Mouse (Mus musculus) C2C12 (cell line): ENCODE measurements around the gene Kcnma1. TPM values are rescaled to one million over a fixed set of nuclear protein-coding genes. Genes with fewer than 3 reads are reported as not detected.

Source experiments
- H3K27me3 ChIP-seq: one replicate; pipeline ENCODE4 v1.6.1; 2011; ENCODE audit not compliant: control insufficient read depth, insufficient read depth, insufficient read length
- H3K36me3 ChIP-seq: one replicate; pipeline ENCODE4 v1.6.1; 2011; ENCODE audit not compliant: control insufficient read depth, insufficient read depth
- H3K4me3 ChIP-seq: one replicate; pipeline ENCODE4 v1.5.1; 2011; ENCODE audit warnings: mild to moderate bottlenecking, control low read depth; ENCODE audit not compliant: poor library complexity, insufficient read depth, severe bottlenecking
- H3K79me2 ChIP-seq: one replicate; pipeline ENCODE4 v1.6.1; 2011; ENCODE audit not compliant: control insufficient read depth, insufficient read depth
- H3K79me3 ChIP-seq: one replicate; pipeline ENCODE4 v1.6.1; 2011; ENCODE audit warnings: low read depth, control low read depth
- H3ac ChIP-seq: one replicate; pipeline ENCODE3; 2011; ENCODE audit warnings: low read depth; ENCODE audit not compliant: control insufficient read depth, insufficient read length
- CEBPB ChIP-seq: IDR thresholded peaks from one replicate; pipeline ENCODE4 v1.6.1; 2011; ENCODE audit warnings: low read depth, mild to moderate bottlenecking, control low read depth, moderate library complexity
- CTCF ChIP-seq: IDR thresholded peaks from one replicate; pipeline ENCODE4 v1.5.1; 2011; ENCODE audit not compliant: control insufficient read depth, insufficient read depth, insufficient read length
- FOSL1 ChIP-seq: IDR thresholded peaks from one replicate; pipeline ENCODE4 v1.8.0; 2011; ENCODE audit warnings: mild to moderate bottlenecking, low read length; ENCODE audit not compliant: poor library complexity, insufficient read depth, severe bottlenecking
- MAX ChIP-seq: IDR thresholded peaks from one replicate; pipeline ENCODE4 v1.6.1; 2011; ENCODE audit warnings: mild to moderate bottlenecking, control low read depth
- MYOD1 ChIP-seq: IDR thresholded peaks from one replicate; pipeline ENCODE4 v1.6.1; 2011; ENCODE audit warnings: low read depth; ENCODE audit not compliant: control insufficient read depth, insufficient read length
- MYOG ChIP-seq: IDR thresholded peaks from one replicate; pipeline ENCODE4 v1.6.1; 2011; ENCODE audit not compliant: control insufficient read depth, insufficient read length; ENCODE audit errors: extremely low read depth
- USF1 ChIP-seq: IDR thresholded peaks from one replicate; pipeline ENCODE4 v1.6.1; 2011; ENCODE audit warnings: low read depth, mild to moderate bottlenecking, control low read depth, moderate library complexity
- polyA plus RNA-seq: library from polyadenylated mRNA; unstranded; fragments of >200 nt; fragmentation: generic; extraction: Trizol; gene quantifications from one replicate; pipeline ENCODE4 v1.2.1, GENCODE M21; 2012; ENCODE audit warnings: missing spikeins

Kcnma1 gene
- polyA plus RNA-seq, 1 experiment = not detected

GRCm38 (mm10) chr14:23525910-23526309 is 488.4 kb downstream of the Kcnma1 start:
- no peaks in the 10 kb centered on the region for H3K79me3 ChIP-seq
- H3K79me2 ChIP-seq = no peaks in the 10 kb centered on the region
- H3ac ChIP-seq = no peak overlapping the region
- H3K27me3 ChIP-seq = peaks cover 11% of the 10 kb centered on the region
- H3K36me3 ChIP-seq = no peaks in the 10 kb centered on the region
- TF ChIP-seq USF1 (no peak), MYOD1 (no peak), FOSL1 (no peak), MYOG (no peak), CTCF (no peak), MAX (no peak), CEBPB (no peak)
- H3K4me3 ChIP-seq = no peak overlapping the region

GRCm38 (mm10) chr14:23523825-23524491 is 490.3 kb downstream of the Kcnma1 start:
- no peaks in the 10 kb centered on the region for H3K79me3 ChIP-seq
- peaks cover 16% of the 10 kb centered on the region for H3K27me3 ChIP-seq
- H3ac ChIP-seq = no peak overlapping the region
- H3K36me3 ChIP-seq = no peaks in the 10 kb centered on the region
- TF ChIP-seq MYOD1 (no peak), MYOG (no peak), MAX (no peak), CEBPB (no peak), CTCF (no peak), FOSL1 (no peak), USF1 (no peak)
- no peaks in the 10 kb centered on the region for H3K79me2 ChIP-seq
- no peak overlapping the region for H3K4me3 ChIP-seq

- no peaks in the 10 kb centered on the region for H3K79me3 ChIP-seq
- TF ChIP-seq CEBPB (no peak), MAX (no peak), FOSL1 (no peak), MYOG (no peak), MYOD1 (no peak), USF1 (no peak), CTCF (no peak)
- no peaks in the 10 kb centered on the region for H3K36me3 ChIP-seq
- no peak overlapping the region for H3K4me3 ChIP-seq
- no peaks in the 10 kb centered on the region for H3K79me2 ChIP-seq
- H3K27me3 ChIP-seq = peaks cover 16% of the 10 kb centered on the region
- H3ac ChIP-seq = no peak overlapping the region
Measured at GRCm38 (mm10) chr14:23522606-23523159, 491.6 kb downstream of the Kcnma1 start.

GRCm38 (mm10) chr14:23521080-23521684 is 493.1 kb downstream of the Kcnma1 start:
- peaks cover 12% of the 10 kb centered on the region for H3K27me3 ChIP-seq
- H3K36me3 ChIP-seq = no peaks in the 10 kb centered on the region
- no peak for TF ChIP-seq CTCF
- TF ChIP-seq MYOD1 = no peak
- no peak for TF ChIP-seq MAX
- TF ChIP-seq MYOG = no peak
- no peak for TF ChIP-seq CEBPB
- no peak for TF ChIP-seq USF1
- TF ChIP-seq FOSL1 = no peak

GRCm38 (mm10) chr14:23517374-23517773 is 496.9 kb downstream of the Kcnma1 start:
- no peaks in the 10 kb centered on the region for H3K79me2 ChIP-seq
- TF ChIP-seq MAX = no peak
- H3K4me3 ChIP-seq = no peak overlapping the region
- no peaks in the 10 kb centered on the region for H3K79me3 ChIP-seq
- H3K27me3 ChIP-seq = peaks cover 9% of the 10 kb centered on the region
- no peaks in the 10 kb centered on the region for H3K36me3 ChIP-seq
- H3ac ChIP-seq = no peak overlapping the region

More at GRCm38 (mm10) chr14:23521080-23521684, 493.1 kb downstream of the Kcnma1 start:
- H3K79me2 ChIP-seq = no peaks in the 10 kb centered on the region
- no peak overlapping the region for H3ac ChIP-seq
- H3K79me3 ChIP-seq = no peaks in the 10 kb centered on the region
- no peak overlapping the region for H3K4me3 ChIP-seq

GRCm38 (mm10) chr14:23509792-23510191 is 504.5 kb downstream of the Kcnma1 start:
- Histone ChIP-seq H3ac (no peak overlapping the region), H3K4me3 (no peak overlapping the region), H3K79me2 (no peaks in the 10 kb centered on the region), H3K27me3 (no peaks in the 10 kb centered on the region), H3K36me3 (no peaks in the 10 kb centered on the region), H3K79me3 (no peaks in the 10 kb centered on the region)
- no peak for TF ChIP-seq MYOD1
- no peak for TF ChIP-seq USF1
- TF ChIP-seq FOSL1 = no peak
- TF ChIP-seq CEBPB = no peak
- TF ChIP-seq MAX = no peak
- no peak for TF ChIP-seq MYOG
- no peak for TF ChIP-seq CTCF
